Mouse (Mus musculus) embryonic facial prominence, embryonic 15.5 days (tissue): ENCODE measurements around the gene Sec63. TPM values are rescaled to one million over a fixed set of nuclear protein-coding genes. Genes with fewer than 3 reads are reported as not detected.

Experiments
- ATAC-seq: fragments of 200-750 bp; cut with Nextera tagmentation; 2 replicates; pipeline ENCODE4 v1.8.0; 2017; ENCODE audit warnings: low read depth, moderate TSS enrichment; ENCODE audit not compliant: insufficient number of reproducible peaks, low FRiP score, low TSS enrichment
- H3K27ac ChIP-seq: fragments of 300-500 bp; sonication (generic); replicated peaks from 2 replicates; pipeline ENCODE4 v1.5.1; 2015; ENCODE audit warnings: mild to moderate bottlenecking, inconsistent platforms
- H3K27me3 ChIP-seq: fragments of 300-500 bp; sonication (generic); 2 replicates; pipeline ENCODE4 v1.6.1; 2015; ENCODE audit warnings: inconsistent platforms
- H3K36me3 ChIP-seq: fragments of 300-500 bp; sonication (generic); 2 replicates; pipeline ENCODE4 v1.6.1; 2015; ENCODE audit warnings: mild to moderate bottlenecking, inconsistent platforms
- H3K4me1 ChIP-seq: fragments of 300-500 bp; sonication (generic); 2 replicates; pipeline ENCODE4 v1.6.1; 2015; ENCODE audit warnings: inconsistent platforms
- H3K4me2 ChIP-seq: fragments of 300-500 bp; sonication (generic); replicated peaks from 2 replicates; pipeline ENCODE4 v1.6.1; 2015; ENCODE audit warnings: mild to moderate bottlenecking, inconsistent platforms
- H3K4me3 ChIP-seq: fragments of 300-500 bp; sonication (generic); replicated peaks from 2 replicates; pipeline ENCODE4 v1.5.1; 2015; ENCODE audit warnings: mild to moderate bottlenecking, inconsistent platforms
- H3K9ac ChIP-seq: fragments of 300-500 bp; sonication (generic); 2 replicates; pipeline ENCODE4 v1.6.1; 2015; ENCODE audit warnings: inconsistent platforms
- H3K9me3 ChIP-seq: fragments of 300-500 bp; sonication (generic); replicated peaks from 2 replicates; pipeline ENCODE4 v1.6.1; 2016; ENCODE audit warnings: inconsistent platforms
- WGBS: fragments of 180-500 bp; shearing (Covaris S2); methylation state at CpG from one replicate; pipeline ENCODE4 v1.1.7; 2015; 5-methylcytosine and 5-hydroxymethylcytosine counted together
- polyA plus RNA-seq: library from polyadenylated mRNA; unstranded; fragments of >200 nt; fragmentation: Nextera tagmentation; extraction: Ambion mirVana; gene quantifications from 2 replicates; pipeline ENCODE4 v1.2.1, GENCODE M21; 2015

The Sec63 gene
- polyA plus RNA-seq, 1 experiment from 2014 or later = 23.1 TPM

GRCm38 (mm10) chr10:42830409-42830808, 69.1 kb downstream of the Sec63 start:
- Histone ChIP-seq H3K4me3 (no peak overlapping the region), H3K4me1 (no peaks in the 10 kb centered on the region), H3K36me3 (peaks cover 62% of the 10 kb centered on the region), H3K27ac (no peak overlapping the region), H3K9me3 (no peaks in the 10 kb centered on the region), H3K9ac (no peak overlapping the region), H3K4me2 (no peak overlapping the region), H3K27me3 (no peaks in the 10 kb centered on the region)
- WGBS = 52% methylated on average over 6 of the region's 6 CpGs
- ATAC-seq = no peak

DNA sequence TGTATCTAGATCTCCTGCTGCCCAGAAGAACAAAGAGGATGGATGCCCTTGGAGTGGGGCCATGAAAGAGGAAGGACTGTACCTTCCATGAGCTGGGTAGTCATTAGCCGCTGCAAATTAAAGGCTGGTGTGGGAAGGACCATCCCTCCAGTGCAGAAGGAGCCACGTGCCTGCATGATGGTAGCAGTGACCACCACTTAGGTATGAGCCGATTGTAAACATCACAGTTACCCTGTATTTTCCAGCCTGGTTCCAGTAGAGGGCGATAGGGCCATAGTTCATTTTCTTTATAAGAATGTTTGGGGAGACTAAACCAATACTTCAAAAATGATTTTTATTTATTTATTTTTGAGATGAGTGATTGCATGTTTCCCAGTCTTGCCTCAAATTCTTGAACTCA, 71.4 kb downstream of the Sec63 start:
- Histone ChIP-seq H3K36me3 (peaks cover 58% of the 10 kb centered on the region), H3K4me3 (no peak overlapping the region), H3K9me3 (no peaks in the 10 kb centered on the region), H3K9ac (no peak overlapping the region), H3K4me1 (no peaks in the 10 kb centered on the region), H3K27me3 (no peaks in the 10 kb centered on the region), H3K4me2 (no peak overlapping the region), H3K27ac (no peak overlapping the region)
- 45% methylated on average over 4 of the region's 4 CpGs for WGBS
- no peak for ATAC-seq

DNA sequence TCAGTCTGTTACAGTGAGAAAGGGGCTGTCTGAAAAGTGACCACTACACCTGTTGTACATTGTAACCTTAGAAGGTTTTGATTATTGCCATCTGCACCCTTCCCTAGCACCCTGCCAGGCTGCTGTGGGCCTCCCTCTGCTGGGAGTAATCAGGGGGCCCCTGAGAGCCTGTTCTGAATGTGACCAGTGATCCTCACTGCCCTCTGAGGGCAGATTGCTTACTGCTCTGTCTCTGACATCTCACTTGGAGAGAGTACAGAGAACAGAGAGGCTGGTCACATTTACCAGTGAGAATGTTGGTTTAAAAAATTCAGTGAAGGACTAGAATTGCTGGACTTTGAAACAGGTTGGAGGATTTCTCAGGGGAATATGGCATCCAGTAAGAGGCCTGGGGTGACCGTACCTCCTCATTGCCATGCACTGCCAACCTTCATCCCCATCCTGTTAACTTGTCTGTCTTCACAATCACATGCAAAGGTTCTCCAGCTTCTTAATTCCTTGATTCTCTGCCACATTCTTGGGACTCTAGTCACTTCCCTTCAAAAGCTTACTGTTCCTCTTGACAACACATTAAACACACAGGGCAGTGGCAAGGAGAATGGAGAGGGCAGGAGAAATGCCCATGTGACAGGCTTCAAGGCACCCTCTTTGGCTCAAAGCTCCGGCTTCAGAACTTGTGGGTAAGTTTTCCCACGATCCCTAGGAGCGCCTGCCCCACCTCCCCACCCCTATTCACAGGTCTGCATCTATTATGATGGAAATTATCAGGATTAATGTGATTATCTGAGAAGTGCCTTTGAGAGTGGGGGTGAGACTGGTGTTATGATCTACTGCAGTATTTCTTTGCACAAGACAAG, 72.8 kb downstream of the Sec63 start:
- no peak for ATAC-seq
- WGBS = 79% methylated on average over 4 of the region's 4 CpGs
- Histone ChIP-seq H3K27ac (no peak overlapping the region), H3K9ac (no peak overlapping the region), H3K4me2 (no peak overlapping the region), H3K27me3 (no peaks in the 10 kb centered on the region), H3K4me3 (no peak overlapping the region), H3K9me3 (no peaks in the 10 kb centered on the region), H3K4me1 (no peaks in the 10 kb centered on the region), H3K36me3 (peaks cover 50% of the 10 kb centered on the region)

- H3K4me1 ChIP-seq = no peaks in the 10 kb centered on the region
- no peak overlapping the region for H3K9ac ChIP-seq
- no peak for ATAC-seq
- H3K4me3 ChIP-seq = no peak overlapping the region
- WGBS = 75% methylated on average over 4 of the region's 4 CpGs
- no peaks in the 10 kb centered on the region for H3K27me3 ChIP-seq
- no peak overlapping the region for H3K4me2 ChIP-seq
- peaks cover 27% of the 10 kb centered on the region for H3K36me3 ChIP-seq
- H3K9me3 ChIP-seq = no peaks in the 10 kb centered on the region
- H3K27ac ChIP-seq = no peak overlapping the region
Observed at GRCm38 (mm10) chr10:42838106-42838505, 76.8 kb downstream of the Sec63 start.

DNA sequence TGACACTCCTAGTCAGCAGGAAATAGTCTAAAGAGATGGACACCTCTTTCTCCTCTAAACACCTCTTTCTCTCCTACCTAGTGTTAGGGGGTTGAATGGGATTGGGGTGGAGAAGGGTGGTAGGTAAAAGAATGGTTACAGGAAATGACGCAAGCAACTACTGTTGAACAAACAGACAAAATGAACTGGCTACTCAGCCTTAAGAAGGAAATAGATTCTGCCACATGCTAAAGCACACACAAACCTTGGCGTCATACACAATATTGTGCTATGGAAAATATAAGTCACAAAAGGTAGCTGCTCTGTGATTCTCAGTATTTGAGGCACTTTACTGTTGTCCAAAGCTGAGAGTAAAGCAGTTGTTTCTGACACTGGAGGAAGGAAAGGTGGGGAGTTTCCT, 77.4 kb downstream of the Sec63 start:
- H3K9ac ChIP-seq = no peak overlapping the region
- no peak overlapping the region for H3K4me3 ChIP-seq
- H3K4me2 ChIP-seq = no peak overlapping the region
- no peak for ATAC-seq
- H3K9me3 ChIP-seq = no peaks in the 10 kb centered on the region
- H3K4me1 ChIP-seq = no peaks in the 10 kb centered on the region
- WGBS = 99% methylated on average over 2 of the region's 2 CpGs
- no peak overlapping the region for H3K27ac ChIP-seq
- H3K36me3 ChIP-seq = peaks cover 23% of the 10 kb centered on the region
- no peaks in the 10 kb centered on the region for H3K27me3 ChIP-seq

- no peak overlapping the region for H3K4me3 ChIP-seq
- ATAC-seq = no peak
- 97% methylated on average over 11 of the region's 11 CpGs for WGBS
- peaks cover 11% of the 10 kb centered on the region for H3K36me3 ChIP-seq
- no peak overlapping the region for H3K9ac ChIP-seq
- H3K27me3 ChIP-seq = no peaks in the 10 kb centered on the region
- H3K9me3 ChIP-seq = no peaks in the 10 kb centered on the region
- no peaks in the 10 kb centered on the region for H3K4me1 ChIP-seq
- no peak overlapping the region for H3K27ac ChIP-seq
- H3K4me2 ChIP-seq = no peak overlapping the region
Observed at GRCm38 (mm10) chr10:42840036-42840435, 78.7 kb downstream of the Sec63 start.

- H3K4me2 ChIP-seq = no peak overlapping the region
- no peak for ATAC-seq
- 61% methylated on average over 16 of the region's 16 CpGs for WGBS
Observed at GRCm38 (mm10) chr10:42841531-42842195, 80.4 kb downstream of the Sec63 start.

DNA sequence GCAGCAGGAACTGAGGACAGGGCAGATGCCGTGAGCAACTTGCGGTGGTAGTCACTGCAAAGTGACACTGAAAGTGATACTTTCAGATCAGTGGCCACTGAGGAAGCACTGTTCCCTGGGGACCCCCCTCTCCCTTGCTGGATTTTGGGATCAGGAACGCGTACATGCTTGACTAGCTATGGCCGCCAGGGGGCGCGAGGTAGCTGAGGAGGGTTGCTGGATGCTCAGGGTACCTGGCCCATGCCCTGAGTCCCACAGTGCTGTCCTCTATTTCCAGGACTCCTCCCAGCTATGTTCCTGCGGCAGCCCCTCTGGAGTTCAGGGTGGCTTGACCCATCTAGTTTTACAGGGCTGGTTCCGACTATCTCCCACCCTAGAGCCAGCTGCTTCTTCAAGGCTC, 81.1 kb downstream of the Sec63 start:
- WGBS = 10% methylated on average over 9 of the region's 9 CpGs
- ATAC-seq = no peak

More at GRCm38 (mm10) chr10:42841531-42842195, 80.4 kb downstream of the Sec63 start:
- H3K27ac ChIP-seq = no peak overlapping the region
- no peaks in the 10 kb centered on the region for H3K27me3 ChIP-seq
- peaks cover 5% of the 10 kb centered on the region for H3K36me3 ChIP-seq
- no peak overlapping the region for H3K9ac ChIP-seq
- no peaks in the 10 kb centered on the region for H3K4me1 ChIP-seq
- no peaks in the 10 kb centered on the region for H3K9me3 ChIP-seq
- no peak overlapping the region for H3K4me3 ChIP-seq

DNA sequence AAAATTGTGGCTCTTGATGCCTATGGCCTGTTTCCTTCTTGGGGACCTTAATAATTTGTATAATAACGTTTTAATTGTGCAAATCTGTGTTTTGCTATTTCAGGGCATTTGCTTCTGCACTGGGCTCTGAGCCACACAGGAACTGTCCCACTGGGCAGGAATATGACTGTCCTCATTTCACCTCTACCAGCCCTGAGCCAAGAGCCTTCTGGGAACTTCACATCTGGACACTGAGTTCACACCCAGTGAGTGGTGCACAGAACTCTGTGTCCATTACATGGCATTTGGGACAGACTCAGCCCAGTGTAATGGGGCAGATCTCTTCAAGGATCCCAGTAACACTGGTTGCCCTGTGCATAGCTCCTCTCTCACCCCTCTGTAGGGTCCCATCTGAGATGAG, 82.1 kb downstream of the Sec63 start:
- no peak overlapping the region for H3K4me2 ChIP-seq
- H3K36me3 ChIP-seq = no peaks in the 10 kb centered on the region
- H3K9ac ChIP-seq = no peak overlapping the region
- H3K27me3 ChIP-seq = no peaks in the 10 kb centered on the region
- no peaks in the 10 kb centered on the region for H3K4me1 ChIP-seq
- no peak overlapping the region for H3K4me3 ChIP-seq
- H3K27ac ChIP-seq = no peak overlapping the region
- 66% methylated on average over 1 of the region's 1 CpGs for WGBS
- ATAC-seq = no peak
- H3K9me3 ChIP-seq = no peaks in the 10 kb centered on the region

More for the DNA sequence above, 81.1 kb downstream of the Sec63 start:
- Histone ChIP-seq H3K36me3 (peaks cover 1% of the 10 kb centered on the region), H3K9me3 (no peaks in the 10 kb centered on the region), H3K4me1 (no peaks in the 10 kb centered on the region), H3K9ac (no peak overlapping the region), H3K4me3 (no peak overlapping the region), H3K4me2 (no peak overlapping the region), H3K27ac (no peak overlapping the region), H3K27me3 (no peaks in the 10 kb centered on the region)

DNA sequence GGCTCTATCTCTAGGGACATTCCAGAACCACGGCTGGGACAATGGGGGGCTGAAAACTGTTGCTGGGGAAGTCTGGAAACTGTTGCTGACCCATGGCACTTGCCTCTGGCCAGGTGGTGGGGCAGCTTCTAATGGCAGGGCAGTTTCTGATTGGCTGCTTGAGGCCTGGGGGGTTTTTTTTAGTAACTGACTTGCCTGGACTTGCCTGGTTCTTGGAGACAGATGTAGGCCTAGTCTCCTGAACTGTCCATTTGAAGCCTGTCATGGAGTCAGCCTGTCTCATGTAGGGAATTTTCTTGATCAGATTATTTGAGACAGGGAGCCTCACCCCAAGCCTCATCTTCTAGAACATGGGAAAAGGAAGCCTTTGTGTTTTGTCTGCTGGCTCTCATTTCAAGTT, 84.2 kb downstream of the Sec63 start:
- H3K4me3 ChIP-seq = no peak overlapping the region

GRCm38 (mm10) chr10:42848179-42849080, 87.1 kb downstream of the Sec63 start:
- Histone ChIP-seq H3K27me3 (no peaks in the 10 kb centered on the region), H3K4me2 (no peak overlapping the region), H3K27ac (no peak overlapping the region), H3K4me1 (no peaks in the 10 kb centered on the region), H3K9me3 (no peaks in the 10 kb centered on the region), H3K36me3 (no peaks in the 10 kb centered on the region), H3K4me3 (no peak overlapping the region), H3K9ac (no peak overlapping the region)
- ATAC-seq = no peak
- 87% methylated on average over 13 of the region's 13 CpGs for WGBS

More for the DNA sequence above, 84.2 kb downstream of the Sec63 start:
- Histone ChIP-seq H3K27ac (no peak overlapping the region), H3K27me3 (no peaks in the 10 kb centered on the region), H3K4me1 (no peaks in the 10 kb centered on the region), H3K36me3 (no peaks in the 10 kb centered on the region), H3K9me3 (no peaks in the 10 kb centered on the region), H3K4me2 (no peak overlapping the region), H3K9ac (no peak overlapping the region)
- WGBS = 22% methylated on average over 1 of the region's 1 CpGs
- no peak for ATAC-seq
